Mouse (Mus musculus): ENCODE measurements at regions not wholly inside any gene's neighbourhood (a gene's known extent, or its start where the extent isn't known, plus 50 kb on each side); places are given as distances from the start of the nearest gene placed in this dataset.
A peak's percentile ranks its signal among the peaks of the same experiment; 100 is the strongest.

DNA sequence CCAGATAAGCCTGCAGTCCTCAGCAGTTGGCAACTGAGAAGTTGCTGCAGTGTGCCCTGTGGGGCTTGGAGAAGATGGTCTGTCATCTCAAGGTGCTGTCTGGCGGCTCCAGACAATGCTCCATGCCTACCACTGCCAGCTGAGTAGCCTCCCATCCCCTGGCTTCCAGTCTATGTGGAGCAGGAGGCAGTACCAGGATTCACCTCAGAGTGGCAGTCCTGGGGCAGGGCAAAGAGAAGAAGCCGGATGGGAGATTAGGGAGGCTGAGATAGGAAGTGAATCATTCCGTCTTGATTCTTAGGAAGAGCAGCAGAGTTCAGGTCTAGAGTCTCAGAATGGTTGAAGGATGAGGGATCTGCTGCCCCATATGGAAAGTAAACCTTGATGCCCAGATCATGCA, 198.1 kb upstream of the H2al1a start:
- TF ChIP-seq EP300 (IDR thresholded peaks at IDR 0.05; ENCODE audit: low read depth): no peak
- TF ChIP-seq CTCF (IDR thresholded peaks at IDR 0.05; ENCODE audit: low read depth): peak; percentile 53

Data from liver, postnatal 0 days (tissue).